Mouse (Mus musculus): ENCODE measurements around the gene Slc31a1. TPM values are rescaled to one million over a fixed set of nuclear protein-coding genes. Genes with fewer than 3 reads are reported as not detected.

Gene Slc31a1
- polyA plus RNA-seq, 2 experiments, result 22.4 to 36.6 TPM

DNA sequence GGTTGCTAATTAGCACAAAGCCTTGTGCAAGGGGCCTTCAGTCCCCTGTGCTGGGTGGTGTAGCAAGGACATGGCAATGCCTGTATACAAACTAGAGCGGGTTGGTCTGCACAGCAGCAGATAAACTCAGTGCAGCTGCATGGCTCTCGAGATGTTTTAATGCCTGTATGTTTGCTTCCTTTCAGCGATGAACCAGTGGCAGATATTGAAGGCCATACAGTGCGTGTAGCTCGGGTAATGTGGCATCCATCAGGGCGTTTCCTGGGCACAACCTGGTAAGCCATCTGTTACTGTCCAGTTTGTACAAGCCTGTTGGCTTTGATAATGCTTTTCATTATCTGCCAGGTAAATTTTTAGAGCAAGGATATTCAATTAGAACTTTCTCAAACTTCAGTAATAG is 58.6 kb downstream of the Slc31a1 start:
- no peaks in the 10 kb centered on the region for H3K4me1 ChIP-seq (replicated peaks; ENCODE audit: control insufficient read depth in 2 of 2, insufficient read depth in 2 of 2, low read length in 1 of 2)
- no peak overlapping the region for H3K27ac ChIP-seq
- no peaks in the 10 kb centered on the region for H3K9me3 ChIP-seq (ENCODE audit: control insufficient read depth, low read length)
- H3K4me2 ChIP-seq (ENCODE audit: low read depth), result no peak overlapping the region
- ATAC-seq (ENCODE audit: insufficient read depth) (no peak), DNase-seq (ENCODE audit: low read depth in 3 of 3, low spot score in 3 of 3) (no peak)
- TF ChIP-seq EP300 (IDR thresholded peaks at IDR 0.05; ENCODE audit: low read depth) (no peak), CTCF (IDR thresholded peaks at IDR 0.05; ENCODE audit: low read depth) (no peak)
- no peaks in the 10 kb centered on the region for H3K27me3 ChIP-seq (ENCODE audit: control insufficient read depth, insufficient read depth, low read length)
- H3K9ac ChIP-seq (replicated peaks), result no peak overlapping the region
- 83% methylated on average over 6 of the region's 6 CpGs for WGBS (ENCODE audit: insufficient replicate concordance)
- peaks cover 96% of the 10 kb centered on the region for H3K36me3 ChIP-seq (replicated peaks; ENCODE audit: control insufficient read depth, insufficient read depth, low read depth)
- no peak overlapping the region for H3K4me3 ChIP-seq (ENCODE audit: insufficient read depth in 1 of 2, low read depth in 2 of 2, low read length in 2 of 2)

DNA sequence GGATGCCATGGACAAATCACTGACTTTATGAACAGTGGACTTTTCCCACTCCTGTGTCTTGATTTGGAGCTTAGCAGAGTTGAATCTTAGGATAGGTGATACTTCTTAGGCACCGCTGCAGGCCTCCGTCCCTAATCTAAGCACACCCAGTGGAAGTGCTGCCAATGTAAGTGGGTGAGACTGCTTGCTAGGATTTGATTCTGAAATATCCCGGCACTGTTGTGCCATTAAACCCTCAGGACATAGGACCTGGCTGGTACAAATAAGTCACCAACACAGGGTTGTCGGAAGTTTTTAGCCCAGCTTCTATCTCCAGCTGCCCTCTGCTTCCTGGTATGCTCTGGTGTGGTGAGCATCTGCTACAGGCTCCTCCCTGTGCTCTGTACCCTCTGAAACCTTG is 65.4 kb downstream of the Slc31a1 start:
- peaks cover under 1 to 3% of the 10 kb centered on the region in 2 experiments for H3K4me1 ChIP-seq (replicated peaks; ENCODE audit: control insufficient read depth in 2 of 2, insufficient read depth in 2 of 2, low read length in 1 of 2)
- H3K27me3 ChIP-seq (ENCODE audit: control insufficient read depth, insufficient read depth, low read length), result no peaks in the 10 kb centered on the region
- no peak overlapping the region for H3K27ac ChIP-seq
- H3K36me3 ChIP-seq (replicated peaks; ENCODE audit: control insufficient read depth, insufficient read depth, low read depth), result peaks cover 41% of the 10 kb centered on the region
- no peak overlapping the region for H3K4me2 ChIP-seq (ENCODE audit: low read depth)
- DNase-seq (ENCODE audit: low read depth in 3 of 3, low spot score in 3 of 3), result no peak
- no peaks in the 10 kb centered on the region for H3K9me3 ChIP-seq (ENCODE audit: control insufficient read depth, low read length)
- H3K9ac ChIP-seq (replicated peaks), result no peak overlapping the region
- no peak overlapping the region for H3K4me3 ChIP-seq (ENCODE audit: insufficient read depth in 1 of 2, low read depth in 2 of 2, low read length in 2 of 2)
- 87% methylated on average over 4 of the region's 4 CpGs for WGBS (ENCODE audit: insufficient replicate concordance)
- ATAC-seq (ENCODE audit: insufficient read depth), result no peak
- TF ChIP-seq EP300 (IDR thresholded peaks at IDR 0.05; ENCODE audit: low read depth) (no peak), CTCF (IDR thresholded peaks at IDR 0.05; ENCODE audit: low read depth) (no peak)

DNA sequence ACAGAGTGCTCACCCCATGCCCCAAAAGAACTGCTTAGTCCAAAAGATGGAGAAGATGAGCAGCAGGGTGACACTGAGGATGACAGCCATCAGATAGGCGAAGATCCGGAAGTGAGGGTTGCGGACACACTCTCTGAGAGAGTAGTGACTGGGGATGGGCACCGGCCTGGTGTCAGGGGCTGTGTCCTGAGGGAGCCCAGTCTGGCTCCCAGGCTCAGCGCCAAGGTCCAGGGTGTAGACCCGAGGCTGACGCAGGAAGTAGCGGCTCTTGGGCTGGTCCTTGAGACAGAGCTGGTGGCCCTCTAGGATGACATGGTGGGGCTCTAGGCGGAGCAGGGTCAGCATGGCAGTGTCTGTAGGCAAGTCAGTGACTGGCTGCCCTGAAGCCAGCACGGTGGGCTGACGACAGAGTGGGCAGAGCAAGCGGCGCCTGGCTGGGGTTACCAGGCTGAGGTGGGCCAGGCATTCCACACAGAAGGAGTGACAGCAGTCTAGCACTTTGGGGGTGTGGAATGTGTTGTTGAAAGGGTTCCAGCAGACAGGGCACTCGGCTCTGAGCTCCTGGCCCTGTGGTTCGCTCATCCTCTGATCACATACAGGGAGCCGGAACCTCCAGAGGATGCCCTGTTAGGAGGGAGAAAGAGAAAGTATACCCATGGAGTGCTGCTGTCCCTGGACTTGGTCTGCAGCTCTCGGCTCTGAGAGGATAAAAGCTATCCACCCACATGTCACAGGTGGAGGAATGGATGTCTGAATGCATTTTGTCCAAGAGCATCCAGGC is 67.6 kb downstream of the Slc31a1 start:
- H3K4me2 ChIP-seq (ENCODE audit: low read depth), result no peak overlapping the region
- no peaks in the 10 kb centered on the region for H3K27me3 ChIP-seq (ENCODE audit: control insufficient read depth, insufficient read depth, low read length)
- peaks cover 18% of the 10 kb centered on the region for H3K36me3 ChIP-seq (replicated peaks; ENCODE audit: control insufficient read depth, insufficient read depth, low read depth)
- H3K9ac ChIP-seq (replicated peaks), result no peak overlapping the region
- H3K4me1 ChIP-seq (replicated peaks; ENCODE audit: control insufficient read depth in 2 of 2, insufficient read depth in 2 of 2, low read length in 1 of 2), result peaks cover 12 to 15% of the 10 kb centered on the region in 2 experiments
- no peak overlapping the region for H3K27ac ChIP-seq
- H3K9me3 ChIP-seq (ENCODE audit: control insufficient read depth, low read length), result no peaks in the 10 kb centered on the region
- H3K4me3 ChIP-seq (ENCODE audit: insufficient read depth in 1 of 2, low read depth in 2 of 2, low read length in 2 of 2), result no peak overlapping the region
- TF ChIP-seq CTCF (IDR thresholded peaks at IDR 0.05; ENCODE audit: low read depth) (no peak), EP300 (IDR thresholded peaks at IDR 0.05; ENCODE audit: low read depth) (no peak)
- 55% methylated on average over 17 of the region's 17 CpGs for WGBS (ENCODE audit: insufficient replicate concordance)
- ATAC-seq (ENCODE audit: insufficient read depth), result no peak
- no peak for DNase-seq (ENCODE audit: low read depth in 3 of 3, low spot score in 3 of 3)

DNA sequence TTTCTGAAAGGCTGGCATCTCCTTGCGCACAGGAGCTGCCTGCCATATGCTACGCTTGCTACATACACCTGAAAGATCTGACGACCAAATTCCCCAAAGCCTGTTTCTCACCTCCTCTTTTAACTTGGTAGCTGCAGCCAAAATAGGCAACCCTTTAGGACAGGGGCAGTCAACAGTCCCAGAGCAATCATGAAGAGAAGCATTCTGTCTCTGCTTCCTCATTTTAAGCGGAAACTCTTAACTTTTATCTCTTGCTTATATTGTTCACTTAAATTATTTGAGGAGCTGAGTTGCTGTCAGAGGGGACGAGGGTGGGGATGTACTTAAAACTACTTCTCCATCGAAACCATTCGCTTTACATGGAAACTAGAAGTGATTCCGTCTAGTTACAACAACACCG is 69.1 kb downstream of the Slc31a1 start:
- Histone ChIP-seq H3K4me1 (replicated peaks; ENCODE audit: control insufficient read depth in 2 of 2, insufficient read depth in 2 of 2, low read length in 1 of 2) (peaks cover 12 to 15% of the 10 kb centered on the region in 2 experiments), H3K27ac (no peak overlapping the region), H3K9me3 (ENCODE audit: control insufficient read depth, low read length) (no peaks in the 10 kb centered on the region), H3K9ac (replicated peaks) (no peak overlapping the region), H3K27me3 (ENCODE audit: control insufficient read depth, insufficient read depth, low read length) (no peaks in the 10 kb centered on the region), H3K4me2 (ENCODE audit: low read depth) (no peak overlapping the region), H3K4me3 (ENCODE audit: insufficient read depth in 1 of 2, low read depth in 2 of 2, low read length in 2 of 2) (no peak overlapping the region), H3K36me3 (replicated peaks; ENCODE audit: control insufficient read depth, insufficient read depth, low read depth) (peaks cover 7% of the 10 kb centered on the region; the same call in 1 of the 2 replicates)
- DNase-seq (ENCODE audit: low read depth in 3 of 3, low spot score in 3 of 3), result no peak
- WGBS (ENCODE audit: insufficient replicate concordance), result 70% methylated on average over 9 of the region's 9 CpGs
- TF ChIP-seq CTCF (IDR thresholded peaks at IDR 0.05; ENCODE audit: low read depth) (no peak), EP300 (IDR thresholded peaks at IDR 0.05; ENCODE audit: low read depth) (no peak)
- no peak for ATAC-seq (ENCODE audit: insufficient read depth)

- H3K27ac ChIP-seq, result no peak overlapping the region
- no peak overlapping the region for H3K4me2 ChIP-seq (ENCODE audit: low read depth)
Measured at GRCm38 (mm10) chr4:62430678-62431077, 70.2 kb downstream of the Slc31a1 start.

More at GRCm38 (mm10) chr4:62430678-62431077, 70.2 kb downstream of the Slc31a1 start:
- H3K4me3 ChIP-seq (ENCODE audit: insufficient read depth in 1 of 2, low read depth in 2 of 2, low read length in 2 of 2), result no peak overlapping the region
- H3K9me3 ChIP-seq (ENCODE audit: control insufficient read depth, low read length), result no peaks in the 10 kb centered on the region
- H3K36me3 ChIP-seq (replicated peaks; ENCODE audit: control insufficient read depth, insufficient read depth, low read depth), result no peaks in the 10 kb centered on the region
- no peak overlapping the region for H3K9ac ChIP-seq (replicated peaks)
- peaks cover 12 to 15% of the 10 kb centered on the region in 2 experiments for H3K4me1 ChIP-seq (replicated peaks; ENCODE audit: control insufficient read depth in 2 of 2, insufficient read depth in 2 of 2, low read length in 1 of 2)
- ATAC-seq (ENCODE audit: insufficient read depth) (no peak), DNase-seq (ENCODE audit: low read depth in 3 of 3, low spot score in 3 of 3) (no peak)
- H3K27me3 ChIP-seq (ENCODE audit: control insufficient read depth, insufficient read depth, low read length), result no peaks in the 10 kb centered on the region
- TF ChIP-seq CTCF (IDR thresholded peaks at IDR 0.05; ENCODE audit: low read depth) (no peak), EP300 (IDR thresholded peaks at IDR 0.05; ENCODE audit: low read depth) (no peak)
